Mouse (Mus musculus): ENCODE measurements around the gene P2ry6.

P2ry6 gene

DNA sequence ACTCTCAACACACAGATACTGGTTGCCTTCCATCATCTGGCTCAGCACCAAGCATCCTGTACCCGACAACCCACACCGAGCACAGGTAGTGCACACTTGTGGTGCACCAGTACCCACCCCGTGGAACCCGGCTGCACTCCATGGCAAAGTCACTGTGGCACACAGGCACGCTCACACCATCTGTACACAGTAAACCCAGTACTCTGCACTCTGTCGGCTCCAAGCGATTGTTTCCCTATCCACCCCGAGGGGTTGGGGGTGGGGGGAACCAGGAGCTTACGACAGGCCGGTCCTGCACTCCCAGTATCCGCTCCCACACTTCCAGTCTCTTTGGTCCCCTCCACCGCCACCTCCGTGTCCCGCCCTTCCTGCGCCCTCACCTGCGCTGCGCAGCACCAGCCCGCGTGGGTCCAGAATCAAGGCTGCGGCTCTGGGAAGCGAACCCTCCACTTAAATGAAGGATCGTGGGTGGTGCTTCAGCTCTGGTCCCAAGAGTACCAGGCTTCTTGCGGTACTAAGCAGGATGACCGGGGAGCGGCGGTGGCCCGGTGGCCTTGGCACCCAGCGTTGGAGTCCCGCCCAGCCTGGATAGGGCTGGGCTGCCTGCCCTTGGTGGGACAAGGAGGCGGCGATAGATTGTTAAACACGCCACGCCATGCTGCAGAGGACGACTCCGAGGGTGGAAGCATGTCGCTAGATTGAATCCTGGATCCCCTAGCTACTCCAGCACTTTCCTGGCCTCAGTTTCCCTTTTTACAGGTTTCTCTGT lies at the start of gene P2ry6:
P2ry6 (minus strand) TSS at position 515 of the 769 bp plus-strand sequence.
- DNase-seq: peak; percentile 70

DNA sequence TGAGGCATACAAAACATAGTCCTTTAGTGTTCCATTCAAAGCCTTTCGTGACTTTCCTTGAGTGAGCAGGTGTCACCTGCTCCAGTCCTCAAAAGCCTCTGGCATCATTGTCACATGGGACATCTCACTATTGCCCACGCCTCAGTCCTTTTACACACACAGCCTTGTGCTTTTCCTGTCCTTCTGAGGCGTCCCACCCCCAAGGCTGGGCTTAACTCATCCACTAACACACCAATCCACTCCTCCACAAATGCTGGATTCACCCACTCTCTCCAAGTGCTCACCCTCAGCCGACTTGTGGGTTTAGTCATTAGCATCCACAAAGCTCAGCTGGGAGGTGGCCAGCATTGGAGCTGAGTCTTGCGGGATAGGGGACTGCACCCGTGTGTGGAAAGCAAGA lies 43.0 kb upstream of the P2ry6 start:
- DNase-seq: no peak

DNA sequence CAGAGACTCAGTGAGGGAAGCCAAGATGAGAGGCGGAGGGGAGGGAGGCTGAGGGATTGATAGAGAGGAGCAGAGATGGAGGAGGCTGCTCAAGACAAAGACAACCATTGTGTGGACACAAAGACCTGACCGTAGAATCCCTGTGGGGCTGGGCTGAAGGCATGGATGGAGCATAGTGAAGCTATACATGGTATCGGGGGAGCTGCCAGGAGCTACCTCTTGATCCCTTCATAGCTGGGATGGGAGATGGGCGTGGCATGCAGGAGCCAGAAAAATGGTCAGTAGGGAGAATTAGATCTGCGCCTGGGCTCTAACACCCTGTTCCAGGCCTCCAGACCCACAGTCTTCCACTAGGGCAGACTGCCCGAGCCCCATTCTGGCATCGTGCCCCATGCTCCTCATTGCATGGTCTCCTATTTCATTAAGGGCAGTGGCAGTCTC lies 42.6 kb upstream of the P2ry6 start:
- no peak for DNase-seq

DNA sequence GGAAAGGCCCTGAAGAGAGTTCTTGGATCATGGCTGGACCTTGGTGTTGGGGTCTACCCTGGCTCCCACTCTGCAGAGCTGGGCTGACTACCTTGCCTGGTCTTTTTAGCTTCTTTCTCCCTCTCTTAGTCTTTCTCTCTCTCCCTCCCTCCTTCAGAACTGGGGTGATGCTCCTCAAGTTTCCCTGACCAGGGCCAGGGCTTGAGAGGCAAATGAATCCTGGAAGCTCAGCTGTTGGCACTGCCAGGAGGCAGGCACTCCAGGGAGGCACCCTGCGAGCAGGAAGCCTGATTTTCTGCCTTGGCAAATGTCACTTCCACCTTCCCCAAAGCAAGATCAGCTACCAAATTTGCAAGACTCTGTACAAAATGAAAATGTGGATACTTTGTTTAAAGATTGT lies 40.5 kb upstream of the P2ry6 start:
- DNase-seq: no peak

DNA sequence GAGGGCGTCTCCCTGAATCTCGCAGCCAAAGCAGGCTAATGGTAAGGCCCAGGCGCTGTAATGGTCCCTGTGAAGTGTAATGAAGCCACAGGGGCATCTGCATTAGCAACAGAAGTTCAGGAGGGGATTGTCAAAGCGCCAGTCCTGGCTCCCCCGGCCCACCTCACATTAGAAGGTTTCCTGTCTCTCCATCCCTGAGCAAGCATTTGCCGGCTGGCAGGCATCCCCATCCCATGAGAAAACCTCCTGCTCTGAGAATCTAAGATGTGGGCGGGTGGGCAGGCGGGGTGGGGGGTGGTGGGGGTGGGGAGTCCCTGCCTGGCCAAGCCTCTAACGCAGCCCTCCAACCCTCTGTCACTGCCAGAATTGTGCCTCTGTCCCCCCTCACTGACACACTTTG lies 39.6 kb upstream of the P2ry6 start:
- no peak for DNase-seq

DNA sequence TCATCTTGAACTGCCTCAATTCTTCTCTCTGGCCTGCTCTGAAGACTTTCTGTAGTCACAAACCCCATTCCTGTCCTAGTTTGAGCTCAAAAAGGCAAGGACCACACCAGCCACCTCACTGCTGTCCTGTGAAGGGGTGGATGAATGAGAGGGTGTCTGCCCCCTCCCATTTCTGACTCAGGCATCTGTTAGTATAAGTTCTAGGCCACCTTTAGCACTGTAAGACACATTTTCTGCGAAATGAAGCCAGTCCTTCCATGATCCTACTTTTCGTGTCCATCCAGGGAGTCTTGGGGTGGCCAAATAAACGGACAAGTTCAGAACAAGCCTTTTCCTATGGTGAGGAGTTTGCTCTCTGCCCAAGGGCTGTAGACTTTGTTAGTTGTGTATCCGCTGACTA lies 38.1 kb upstream of the P2ry6 start, which contains the start of gene P2ry2:
P2ry2 (minus strand) TSS at position 326 of the 400 bp plus-strand sequence.
- no peak for DNase-seq

DNA sequence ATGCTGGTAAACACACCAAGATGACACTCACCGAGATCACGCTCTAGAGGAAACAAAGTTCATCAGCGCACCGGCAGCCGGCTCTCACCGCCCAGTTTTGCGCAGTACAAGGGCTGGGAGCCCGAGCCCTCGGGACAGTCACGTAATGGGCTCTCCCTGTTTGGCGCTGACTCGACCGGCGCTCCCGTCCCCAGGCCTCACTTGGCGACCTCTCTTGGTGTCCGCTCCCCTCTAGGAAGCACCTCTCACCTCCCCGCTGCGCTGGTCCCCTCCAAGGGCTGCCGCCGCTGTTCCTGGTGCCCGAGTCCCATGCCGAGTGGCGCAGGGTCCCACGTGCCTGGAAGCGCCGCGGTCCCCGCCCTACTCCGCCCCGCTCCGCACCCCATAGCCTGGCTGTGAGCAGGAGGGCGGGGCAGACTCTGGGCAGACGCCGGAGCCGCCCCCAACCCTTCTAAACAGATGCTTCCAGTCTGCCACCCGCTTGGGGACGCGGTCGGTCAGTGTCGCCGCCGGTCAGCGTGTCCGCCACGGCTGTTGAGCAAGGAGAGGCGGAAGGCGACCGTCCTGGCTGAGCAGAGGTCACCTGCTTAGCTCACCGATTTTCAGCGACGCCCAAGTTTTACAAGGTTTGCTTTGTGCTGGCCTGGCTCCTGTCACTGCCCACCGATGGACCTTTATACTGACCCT lies 37.4 kb upstream of the P2ry6 start:
- DNase-seq: peak; percentile 91

DNA sequence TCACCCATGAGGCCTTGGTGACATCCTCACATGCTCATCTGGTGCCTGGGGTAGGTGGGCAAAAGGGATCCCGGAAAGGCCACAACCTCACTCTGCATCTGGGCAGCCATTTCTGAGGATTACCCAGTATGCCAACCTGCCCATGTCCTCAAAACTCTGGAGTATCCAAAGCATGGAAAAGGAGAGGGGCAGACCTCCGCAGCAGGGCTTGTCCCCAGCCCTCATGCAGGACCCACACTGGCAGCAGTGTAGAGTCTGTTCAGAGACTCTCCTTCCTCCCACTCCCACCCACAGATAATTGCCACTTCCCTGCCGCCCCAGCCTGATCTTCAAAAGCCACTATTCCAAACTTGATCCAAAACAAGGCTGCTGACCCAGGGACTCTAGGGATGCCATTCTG lies 36.3 kb upstream of the P2ry6 start:
- no peak for DNase-seq

DNA sequence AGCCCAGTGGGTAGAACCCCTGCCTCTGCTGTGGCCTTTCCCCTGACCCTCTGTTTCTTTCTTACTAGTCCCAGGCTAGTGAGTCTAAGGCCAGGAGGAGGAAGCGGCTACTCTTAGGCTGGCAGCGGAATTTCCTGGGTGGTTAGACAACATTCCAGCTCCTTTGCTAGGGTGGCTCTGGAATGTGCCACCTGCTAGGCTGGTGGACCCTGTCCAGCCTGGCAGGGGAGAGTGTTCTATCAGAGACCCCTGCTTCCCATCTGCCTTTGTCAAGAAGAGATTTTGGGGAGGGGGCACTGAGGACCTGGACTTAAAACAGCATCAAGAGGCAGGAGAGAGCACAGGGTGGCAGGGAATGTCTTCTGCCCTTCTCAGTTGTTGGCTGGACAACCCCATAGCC lies 31.8 kb upstream of the P2ry6 start:
- DNase-seq: no peak

DNA sequence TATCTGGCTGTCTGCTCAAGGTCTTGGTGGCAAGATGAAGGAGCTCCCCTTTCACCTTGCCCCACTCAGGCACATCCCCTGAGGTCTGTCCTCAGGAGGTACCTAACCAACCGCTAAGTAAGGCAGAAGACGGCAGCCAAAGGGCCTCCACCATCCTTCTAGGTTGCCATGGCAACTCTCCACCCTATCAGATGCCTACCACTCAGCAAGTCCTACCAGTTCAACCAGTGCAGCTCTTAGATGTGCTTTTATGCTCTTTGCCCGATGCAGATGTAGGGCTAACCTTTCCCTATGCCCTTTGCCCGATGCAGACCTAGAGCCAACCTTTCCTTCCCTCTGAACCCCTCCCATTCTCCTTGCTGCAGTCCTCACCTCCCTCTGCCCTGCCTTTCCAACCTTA lies 30.7 kb upstream of the P2ry6 start:
- DNase-seq: no peak

DNA sequence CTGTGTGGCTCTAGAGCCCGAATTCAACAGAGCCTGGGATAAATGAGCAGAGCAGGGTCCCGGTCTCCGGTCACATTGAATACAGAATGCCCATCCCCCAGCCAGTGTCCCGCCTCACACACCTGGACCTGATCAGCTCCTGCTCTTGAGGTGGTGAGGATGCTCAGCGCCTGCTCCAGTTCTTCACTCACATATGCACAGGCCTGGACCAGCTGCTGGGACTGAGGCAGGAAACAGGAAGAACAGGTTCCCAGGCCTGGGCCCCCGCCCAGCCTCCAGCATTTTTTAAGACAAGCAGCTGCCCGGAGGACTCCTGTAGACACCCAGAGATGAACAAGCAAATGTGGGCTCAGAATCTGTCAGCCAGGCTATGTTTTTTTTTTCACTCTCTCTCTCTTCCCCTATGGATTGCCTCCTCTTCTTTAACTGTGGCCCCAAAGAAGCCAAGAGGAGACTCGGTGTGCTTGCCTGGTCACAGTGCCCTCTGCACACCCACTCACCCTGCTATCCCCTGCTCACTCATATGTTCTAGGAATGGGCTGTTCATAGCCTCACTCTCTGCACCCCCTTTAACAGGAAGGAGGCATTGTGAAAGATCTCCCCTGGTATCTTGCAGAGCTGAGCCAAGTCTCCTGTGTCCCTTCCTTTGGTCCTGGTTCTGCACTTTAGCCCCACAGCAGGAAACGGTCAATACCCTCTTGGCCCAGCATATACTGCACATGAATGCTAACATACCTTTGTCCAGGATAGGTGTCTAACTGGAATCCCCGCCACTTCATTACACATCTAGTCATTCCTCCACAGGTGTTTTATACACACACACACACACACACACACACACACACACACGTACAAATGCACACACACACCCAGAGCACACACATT lies 29.2 kb upstream of the P2ry6 start:
- DNase-seq: no peak

DNA sequence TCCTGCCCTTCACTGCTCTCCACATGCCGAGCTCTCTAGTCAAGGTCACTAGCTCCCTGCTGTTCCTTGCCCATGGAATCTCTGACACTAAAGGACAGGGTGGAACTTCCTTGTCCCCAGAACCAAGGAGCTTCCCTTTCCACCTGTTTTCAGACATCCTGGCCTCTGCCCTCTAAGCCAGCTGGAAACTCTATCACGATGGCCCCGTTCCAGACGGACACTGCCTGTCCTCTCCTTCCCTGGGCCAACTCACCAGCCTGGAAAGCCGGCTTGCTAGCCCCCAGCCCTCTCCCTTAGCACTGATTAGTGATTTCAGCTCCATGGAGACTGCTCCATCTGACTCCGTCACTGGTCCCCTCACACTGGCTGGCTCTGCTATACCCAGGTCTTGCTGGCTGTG lies 27.8 kb upstream of the P2ry6 start:
- DNase-seq: no peak

DNA sequence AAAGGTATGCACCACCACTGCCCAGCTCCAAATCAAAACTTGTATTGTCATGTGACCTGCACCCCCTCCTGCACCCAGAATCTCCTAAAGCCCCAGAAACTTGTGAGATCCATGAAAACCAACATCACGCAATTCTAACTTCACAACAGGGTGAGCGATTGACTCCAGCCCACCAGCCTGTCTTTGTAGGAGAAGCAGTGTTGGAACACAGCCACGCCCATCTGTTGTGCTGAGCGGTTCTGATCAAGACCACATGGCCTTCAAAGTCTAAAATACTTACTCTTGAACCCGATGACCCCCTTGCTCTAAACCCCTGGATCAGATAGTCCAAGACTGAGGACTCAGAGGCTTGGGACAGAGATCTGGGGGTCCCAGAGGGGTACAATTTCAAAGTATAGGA lies 25.2 kb upstream of the P2ry6 start:
- peak; percentile 47 for DNase-seq

DNA sequence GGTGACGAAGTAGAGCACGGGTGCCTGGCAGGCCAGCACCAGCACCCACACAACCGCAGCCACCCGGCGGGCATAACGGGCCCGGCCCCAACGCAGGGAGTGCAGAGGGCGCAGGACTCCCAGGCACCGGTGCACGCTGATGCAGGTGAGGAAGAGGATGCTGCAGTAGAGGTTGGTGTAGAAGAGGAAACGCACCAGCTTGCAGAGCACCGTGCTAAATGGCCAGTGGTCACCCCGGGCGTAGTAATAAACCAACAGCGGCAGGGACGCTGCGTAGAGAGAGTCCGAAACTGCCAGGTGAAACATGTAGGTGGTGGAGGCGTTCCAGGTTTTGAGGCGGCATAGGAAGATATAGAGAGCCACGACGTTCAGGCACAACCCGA lies 24.1 kb upstream of the P2ry6 start:
- DNase-seq: no peak

DNA sequence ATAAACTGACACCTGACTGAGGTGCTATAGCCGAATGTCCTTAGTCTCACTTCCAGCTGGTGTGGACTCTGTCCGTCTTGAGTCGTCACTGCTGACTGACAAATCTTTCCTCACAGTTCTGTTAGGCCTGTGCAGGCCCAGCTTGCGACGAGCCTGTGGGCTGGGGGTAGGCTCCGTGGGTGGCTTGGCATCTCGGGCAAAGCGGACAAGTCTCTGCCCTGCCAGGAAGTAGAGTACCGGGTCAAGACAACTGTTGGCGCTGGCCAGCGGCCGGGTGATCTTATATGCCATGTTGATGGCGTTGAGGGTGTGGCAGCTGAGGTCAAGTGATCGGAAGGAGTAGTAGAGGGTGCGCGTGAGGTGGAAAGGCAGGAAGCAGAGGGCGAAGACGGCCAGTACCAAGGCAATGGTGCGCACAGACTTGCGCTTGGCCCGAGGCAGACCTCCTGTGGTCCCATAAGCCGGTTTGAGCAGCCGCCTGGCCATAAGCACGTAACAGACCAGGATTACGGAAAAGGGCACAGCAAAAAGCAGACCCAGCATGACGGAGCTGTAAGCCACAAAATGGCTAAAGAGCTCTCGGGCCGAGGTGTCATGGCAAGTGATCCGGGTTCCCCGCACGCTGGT lies 23.6 kb upstream of the P2ry6 start:
- DNase-seq: no peak

DNA sequence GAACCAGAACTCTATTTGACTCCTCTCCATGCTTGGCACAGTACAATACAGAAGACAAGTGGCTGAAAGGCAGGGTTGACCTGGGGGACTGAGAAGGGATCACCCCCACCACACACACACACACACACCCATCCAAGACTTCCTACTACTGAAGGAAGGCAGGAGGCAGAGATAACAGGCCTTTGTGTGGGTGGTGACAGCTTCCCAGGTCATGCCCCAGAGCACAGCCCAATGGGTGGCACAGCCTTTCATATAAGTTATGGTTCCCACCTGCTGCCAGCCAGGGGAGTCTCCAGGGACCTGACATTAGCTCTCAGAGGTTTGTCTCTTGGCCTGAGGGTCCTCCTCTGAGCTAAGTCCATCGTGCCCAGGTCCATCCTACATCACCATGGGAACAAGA lies 22.8 kb upstream of the P2ry6 start:
- DNase-seq: no peak

DNA sequence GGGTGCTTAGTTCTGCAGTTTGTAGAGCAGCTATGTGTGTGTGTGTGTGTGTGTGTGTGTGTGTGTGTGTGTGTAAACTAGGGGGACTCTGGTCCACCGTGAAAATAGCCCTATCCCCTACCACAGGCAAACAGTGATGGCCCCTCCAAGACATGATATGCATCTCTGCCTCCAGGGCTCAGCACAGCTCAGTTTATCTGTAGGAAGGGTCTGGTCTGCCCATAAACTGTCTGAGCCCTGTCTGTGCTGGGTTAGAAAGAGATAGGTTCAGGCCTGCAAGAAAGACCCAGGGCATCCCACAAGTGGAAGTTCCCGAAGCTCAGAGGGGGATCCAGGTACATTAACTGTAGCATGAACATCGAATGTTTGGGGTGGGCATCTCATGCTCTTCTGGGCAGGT lies 21.5 kb upstream of the P2ry6 start:
- no peak for DNase-seq

DNA sequence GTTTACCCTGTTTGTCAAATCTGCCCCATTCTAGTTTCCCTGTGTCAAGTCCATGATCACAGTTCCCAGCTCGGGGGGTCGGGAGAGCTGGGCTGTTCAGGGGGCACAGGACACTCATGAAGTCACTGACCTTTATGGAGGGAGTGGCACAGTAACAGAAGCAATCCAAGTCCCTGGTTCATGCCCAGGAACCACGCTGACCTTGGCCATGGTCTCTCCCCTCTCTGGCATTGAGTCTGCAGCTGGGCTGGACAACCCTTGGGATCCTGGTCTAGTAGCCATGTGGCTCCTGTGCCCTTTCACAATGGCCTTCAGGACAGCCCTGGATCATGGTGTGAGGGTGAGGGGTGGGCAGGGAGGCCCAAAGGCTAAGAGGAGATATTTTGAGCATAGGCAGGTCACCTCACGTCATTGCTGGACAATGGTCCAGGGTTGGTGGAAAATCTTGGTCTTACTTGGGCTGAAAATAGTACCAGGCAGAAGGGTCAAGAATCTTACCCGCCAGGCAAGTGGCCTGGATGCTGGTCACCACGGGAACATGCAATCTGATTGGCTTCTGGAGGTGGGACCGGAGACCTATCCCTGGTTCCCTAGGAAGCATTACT lies 20.9 kb upstream of the P2ry6 start:
- no peak for DNase-seq

DNA sequence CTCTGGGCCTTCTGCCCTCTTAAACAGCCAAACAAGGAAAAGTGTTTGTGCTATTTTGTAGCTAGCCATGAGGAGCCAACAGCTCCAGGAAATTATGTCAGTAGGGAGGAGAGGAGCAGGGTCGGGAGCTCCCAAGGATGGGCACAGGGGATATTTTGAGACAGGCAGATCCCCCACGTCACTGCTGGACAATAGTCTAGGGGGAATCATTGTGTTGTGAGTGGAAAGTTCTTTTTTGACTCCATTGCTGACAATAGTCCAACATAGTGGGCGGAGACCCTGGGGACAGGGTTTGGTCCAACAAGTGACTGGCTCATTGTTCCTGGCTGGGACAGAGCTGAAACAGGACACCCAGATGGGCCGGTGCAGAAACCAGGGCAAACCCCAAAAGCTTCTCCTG lies 18.7 kb upstream of the P2ry6 start:
- peak; percentile 80 for DNase-seq

DNA sequence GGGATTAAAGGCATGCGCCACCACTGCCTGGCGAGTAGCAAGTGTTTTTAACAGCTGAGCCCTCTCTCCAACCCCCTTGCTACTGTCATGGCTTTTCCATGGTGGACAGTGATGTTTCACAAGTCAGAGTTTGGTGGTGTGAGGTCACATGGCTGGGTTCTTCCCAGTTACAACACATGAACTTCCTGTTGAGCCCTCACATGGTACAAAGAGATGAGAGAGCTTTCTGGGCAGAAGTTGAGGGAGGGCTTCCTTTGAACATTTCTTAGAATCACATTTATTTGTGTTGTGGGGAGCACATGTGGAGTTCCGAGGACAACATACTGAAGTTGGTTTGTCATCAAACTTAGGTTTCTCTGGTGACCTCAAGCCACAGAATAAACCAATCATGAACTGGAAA lies 17.5 kb upstream of the P2ry6 start:
- peak; percentile 64 for DNase-seq

DNA sequence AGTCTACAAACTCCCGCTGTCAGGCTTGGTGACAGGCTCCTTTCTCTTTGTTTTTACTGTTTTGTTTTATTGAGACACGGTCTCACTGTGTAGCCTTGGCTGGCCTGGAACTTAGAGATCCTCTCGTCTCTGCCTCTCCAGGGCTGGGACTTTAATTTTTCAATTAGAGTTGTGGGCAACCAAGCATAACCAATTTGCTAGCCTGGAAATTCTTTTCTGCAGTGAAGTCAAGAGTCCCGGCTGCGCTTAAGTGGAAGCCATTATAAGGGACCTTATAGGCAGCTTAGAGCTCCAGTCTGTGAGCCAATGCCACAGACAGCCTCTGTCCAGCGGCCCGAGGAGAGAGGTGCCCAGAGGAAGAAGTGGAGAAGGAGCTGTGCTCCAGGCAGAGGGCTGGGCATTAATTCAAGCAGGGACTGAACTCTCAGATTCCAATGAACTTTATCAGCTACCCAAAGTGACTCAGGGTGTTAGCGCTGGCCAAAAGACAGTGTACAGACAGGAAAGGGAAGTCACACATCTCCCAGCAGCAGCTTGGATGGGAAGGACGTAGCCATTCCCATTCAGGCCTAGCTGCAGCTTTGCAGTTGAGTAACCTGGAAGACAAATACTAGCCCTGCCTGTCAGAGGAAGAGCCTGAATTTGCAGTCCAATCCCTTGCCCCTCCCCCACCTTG lies 16.3 kb upstream of the P2ry6 start:
- peak; percentile 76 for DNase-seq

DNA sequence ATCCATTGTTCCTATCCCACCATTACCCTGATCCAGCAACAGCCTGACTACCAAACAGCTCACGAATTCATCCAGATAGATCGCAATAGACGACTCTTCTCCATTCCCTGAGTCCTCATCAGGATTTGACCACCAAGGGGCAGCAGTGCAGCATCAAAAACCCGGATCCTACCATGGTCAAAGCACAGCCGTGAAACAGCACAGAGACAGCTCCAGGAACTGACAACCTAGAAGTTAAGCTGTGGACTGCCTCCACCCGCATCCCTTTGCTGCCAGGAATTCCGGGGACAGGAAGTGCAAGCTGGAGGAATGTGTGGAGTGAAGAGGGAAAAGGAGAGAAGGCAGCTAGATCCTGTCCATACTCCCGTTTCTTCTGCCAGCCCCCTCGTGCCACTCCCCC lies 13.6 kb upstream of the P2ry6 start:
- peak; percentile 93 for DNase-seq

Measured in lung, postnatal 10 days (tissue).